Mouse (Mus musculus) CH12.LX (cell line): ENCODE measurements around the gene 4921517D22Rik. TPM values are rescaled to one million over a fixed set of nuclear protein-coding genes. Genes with fewer than 3 reads are reported as not detected.

Source experiments
- DNase-seq: peaks from one replicate; pipeline ENCODE4 v3.0.0-alpha.2; 2013; ENCODE audit errors: extremely low read depth
- H3K27ac ChIP-seq: 2 replicates; pipeline ENCODE4 v1.5.1; 2012; ENCODE audit warnings: low read depth, mild to moderate bottlenecking, control low read depth, moderate library complexity; ENCODE audit not compliant: insufficient read depth
- H3K27me3 ChIP-seq: replicated peaks from 2 replicates; pipeline ENCODE3; 2012; ENCODE audit warnings: inconsistent platforms
- H3K36me3 ChIP-seq, 2 experiments: replicated peaks in 1 of 2; 2 replicates each; pipeline versions ENCODE3 to v1.6.1; 2012; ENCODE audit warnings: inconsistent platforms in 1 of 2, low read length in 1 of 2, mild to moderate bottlenecking in 1 of 2, mixed read lengths in 1 of 2, moderate library complexity in 1 of 2; ENCODE audit not compliant: control insufficient read depth in 1 of 2, insufficient read depth in 1 of 2
- H3K4me1 ChIP-seq, 2 experiments: 2 replicates each; pipeline ENCODE4 v1.6.1; 2012; ENCODE audit warnings: inconsistent platforms in 1 of 2, moderate library complexity in 1 of 2; ENCODE audit not compliant: insufficient read depth in 2 of 2, control insufficient read depth in 1 of 2
- H3K4me2 ChIP-seq: 2 replicates; pipeline ENCODE4 v1.6.1; 2012; ENCODE audit warnings: low read depth, mild to moderate bottlenecking, control low read depth; ENCODE audit not compliant: poor library complexity, insufficient read depth, severe bottlenecking
- H3K4me3 ChIP-seq, 3 experiments: fragments of 150-350 bp in 1 of 3; sonication (generic) in 1 of 3; replicated peaks in 1 of 3; 2 replicates each; pipeline versions ENCODE3 to v1.5.1; 2011 to 2012; ENCODE audit warnings: low read depth in 2 of 3, low read length in 2 of 3, mild to moderate bottlenecking in 2 of 3, moderate library complexity in 2 of 3, control low read depth in 1 of 3, improper control_type of control experiment in 1 of 3, inconsistent platforms in 1 of 3, mixed read lengths in 1 of 3; ENCODE audit not compliant: poor library complexity in 1 of 3
- H3K79me2 ChIP-seq: replicated peaks from 2 replicates; pipeline ENCODE4 v1.6.1; 2012; ENCODE audit warnings: mild to moderate bottlenecking, moderate library complexity; ENCODE audit not compliant: control insufficient read depth, poor library complexity, insufficient read depth, severe bottlenecking; ENCODE audit errors: extremely low read depth
- H3K9ac ChIP-seq: 2 replicates; pipeline ENCODE4 v1.6.1; 2012; ENCODE audit warnings: low read depth, mild to moderate bottlenecking, control low read depth, moderate library complexity; ENCODE audit not compliant: insufficient read depth
- H3K9me3 ChIP-seq: replicated peaks from 2 replicates; pipeline ENCODE3; 2012; ENCODE audit warnings: low read length, inconsistent platforms, mixed read lengths
- BHLHE40 ChIP-seq: IDR thresholded peaks from 2 replicates; pipeline ENCODE4 v1.6.1; 2011; ENCODE audit warnings: mild to moderate bottlenecking, low read depth, low read length, improper control_type of control experiment
- CTCF ChIP-seq, 2 experiments: IDR thresholded peaks in 1 of 2; conservative IDR thresholded peaks in 1 of 2; 2 replicates each; pipeline ENCODE4 v1.5.1; 2011 to 2012; ENCODE audit warnings: low read depth in 2 of 2, low read length in 2 of 2, improper control_type of control experiment in 1 of 2, inconsistent platforms in 1 of 2, mild to moderate bottlenecking in 1 of 2, moderate library complexity in 1 of 2
- E2F4 ChIP-seq: IDR thresholded peaks from 2 replicates; pipeline ENCODE4 v1.6.1; 2011; ENCODE audit warnings: low read depth, low read length, improper control_type of control experiment; ENCODE audit not compliant: insufficient replicate concordance
- ELF1 ChIP-seq: IDR thresholded peaks from 2 replicates; pipeline ENCODE4 v1.6.1; 2014; ENCODE audit warnings: low read depth, mild to moderate bottlenecking, inconsistent platforms, low read length, improper control_type of control experiment
- ETS1 ChIP-seq: conservative IDR thresholded peaks from 2 replicates; pipeline ENCODE4 v1.6.1; 2012; ENCODE audit warnings: low read depth, mild to moderate bottlenecking, inconsistent platforms, low read length, improper control_type of control experiment, moderate library complexity
- GABPA ChIP-seq: IDR thresholded peaks from 2 replicates; pipeline ENCODE4 v1.6.1; 2012; ENCODE audit warnings: low read depth, low read length, improper control_type of control experiment, inconsistent platforms; ENCODE audit not compliant: insufficient replicate concordance
- HCFC1 ChIP-seq: IDR thresholded peaks from 2 replicates; pipeline ENCODE4 v1.6.1; 2012; ENCODE audit warnings: low read depth, mild to moderate bottlenecking, inconsistent platforms, low read length, improper control_type of control experiment
- IRF4 ChIP-seq: IDR thresholded peaks from 2 replicates; pipeline ENCODE4 v1.6.1; 2014; ENCODE audit warnings: low read depth, mild to moderate bottlenecking, inconsistent platforms, low read length, improper control_type of control experiment
- JUN ChIP-seq: IDR thresholded peaks from 2 replicates; pipeline ENCODE4 v1.6.1; 2011; ENCODE audit warnings: low read depth, mild to moderate bottlenecking, low read length, improper control_type of control experiment, moderate library complexity; ENCODE audit not compliant: insufficient read depth
- KAT2A ChIP-seq: IDR thresholded peaks from 2 replicates; pipeline ENCODE4 v1.6.1; 2012; ENCODE audit warnings: low read length, improper control_type of control experiment, inconsistent platforms; ENCODE audit not compliant: insufficient replicate concordance
- MAX ChIP-seq: IDR thresholded peaks from 2 replicates; pipeline ENCODE4 v1.6.1; 2011; ENCODE audit warnings: low read length, improper control_type of control experiment
- NELFE ChIP-seq: IDR thresholded peaks from 2 replicates; pipeline ENCODE4 v1.6.1; 2011; ENCODE audit warnings: low read depth, low read length, improper control_type of control experiment
- NRF1 ChIP-seq: IDR thresholded peaks from 2 replicates; pipeline ENCODE4 v1.6.1; 2014; ENCODE audit warnings: low read depth, mild to moderate bottlenecking, inconsistent platforms, low read length, improper control_type of control experiment, moderate library complexity
- PAX5 ChIP-seq: IDR thresholded peaks from 2 replicates; pipeline ENCODE4 v1.6.1; 2012; ENCODE audit warnings: low read length, inconsistent platforms, mixed read lengths
- POLR2AphosphoS2 ChIP-seq: IDR thresholded peaks from 2 replicates; pipeline ENCODE4 v1.6.1; 2011; ENCODE audit warnings: low read depth, low read length, improper control_type of control experiment
- RCOR1 ChIP-seq: conservative IDR thresholded peaks from 2 replicates; pipeline ENCODE4 v1.6.1; 2012; ENCODE audit warnings: low read depth, mild to moderate bottlenecking, inconsistent platforms, low read length, improper control_type of control experiment
- SIN3A ChIP-seq: IDR thresholded peaks from 2 replicates; pipeline ENCODE4 v1.6.1; 2012; ENCODE audit warnings: low read length, improper control_type of control experiment, inconsistent platforms
- TCF12 ChIP-seq: IDR thresholded peaks from 2 replicates; pipeline ENCODE4 v1.6.1; 2014; ENCODE audit warnings: low read depth, mild to moderate bottlenecking, inconsistent platforms, low read length, improper control_type of control experiment
- USF2 ChIP-seq: conservative IDR thresholded peaks from 2 replicates; pipeline ENCODE4 v1.6.1; 2011; ENCODE audit warnings: low read depth, low read length, improper control_type of control experiment
- ZKSCAN1 ChIP-seq: IDR thresholded peaks from 2 replicates; pipeline ENCODE4 v1.6.1; 2012; ENCODE audit warnings: low read depth, inconsistent platforms, low read length, improper control_type of control experiment, borderline replicate concordance
- ZNF384 ChIP-seq: IDR thresholded peaks from 2 replicates; pipeline ENCODE4 v1.6.1; 2012; ENCODE audit warnings: low read depth, low read length, improper control_type of control experiment, inconsistent platforms
- dilution Hi-C: fragments of 300-500 bp; cut with MboI; formaldehyde crosslinking; loops from 2 replicates; pipeline ENCODE4 v1.14.3; 2020; ENCODE audit warnings: low sequenced_read_pairs; ENCODE audit not compliant: extremely low pct_unique_long_range_greater_than_20kb, extremely low pct_ligation_motif_present
- in situ Hi-C: fragments of 300-500 bp; cut with MboI; formaldehyde crosslinking; loops from 3 replicates; pipeline ENCODE4 v1.14.3; 2019; ENCODE audit warnings: low sequenced_read_pairs, low pct_ligation_motif_present, low pct_unique_long_range_greater_than_20kb, mixed read lengths
- polyA plus RNA-seq: library from polyadenylated mRNA; unstranded; fragments of >175 nt; gene quantifications from 2 replicates; pipeline ENCODE4 v1.2.1, GENCODE M21; 2012; ENCODE audit warnings: low read depth; ENCODE audit not compliant: insufficient read length
- total RNA-seq, 2 experiments: library from RNA; depleted of rRNA; stranded (reverse); fragments of 300-350 nt in 1 of 2; fragments of >200 nt in 1 of 2; gene quantifications; 2 replicates each; pipeline ENCODE4 v1.2.3; 2012 to 2014

The 4921517D22Rik gene
- total and polyA plus RNA-seq, 3 experiments = not detected

DNA sequence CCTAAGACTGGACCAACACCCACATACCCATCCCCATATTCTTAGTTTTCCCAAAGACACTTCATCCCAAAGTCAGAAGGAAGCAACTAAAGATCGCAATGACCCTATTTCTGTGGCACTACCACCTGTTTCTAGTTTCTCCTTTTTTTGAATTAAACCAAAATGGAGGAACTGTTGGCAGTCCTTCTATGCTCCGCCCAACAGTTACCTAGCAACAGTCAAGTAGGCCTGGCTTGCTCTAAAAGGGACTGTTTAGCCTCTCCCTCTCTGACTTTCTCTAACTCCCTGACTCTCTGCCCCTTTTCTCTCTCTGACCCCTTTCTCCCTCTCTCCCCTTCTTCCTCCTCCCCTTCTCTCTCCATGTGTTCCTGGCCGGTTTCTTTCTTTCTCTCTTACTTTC lies 8.7 kb downstream of the 4921517D22Rik start:
- no peak overlapping the region for H3K9ac ChIP-seq
- H3K36me3 ChIP-seq = no peaks in the 10 kb centered on the region
- dilution Hi-C loops (no loop called here), in situ Hi-C loops (no loop called here)
- peaks cover 5% of the 10 kb centered on the region for H3K27me3 ChIP-seq
- H3K4me1 ChIP-seq = peaks cover 2 to 4% of the 10 kb centered on the region in 2 experiments; a peak in 3 of 4 replicates
- DNase-seq = peak; percentile 35
- no peak for TF ChIP-seq NELFE
- TF ChIP-seq RCOR1 = no peak
- TF ChIP-seq ELF1 = no peak
- TF ChIP-seq CTCF (conservative IDR thresholded peaks at IDR 0.05 in 1 of 2, IDR thresholded peaks at IDR 0.05 in 1 of 2; ENCODE audit: low read depth in 2 of 2, low read length in 2 of 2) = no peak
- no peak for TF ChIP-seq USF2
- no peak for TF ChIP-seq TCF12
- no peaks in the 10 kb centered on the region for H3K79me2 ChIP-seq
- no peak overlapping the region for H3K4me3 ChIP-seq
- no peak overlapping the region for H3K27ac ChIP-seq
- H3K4me2 ChIP-seq = no peak overlapping the region
- no peaks in the 10 kb centered on the region for H3K9me3 ChIP-seq

DNA sequence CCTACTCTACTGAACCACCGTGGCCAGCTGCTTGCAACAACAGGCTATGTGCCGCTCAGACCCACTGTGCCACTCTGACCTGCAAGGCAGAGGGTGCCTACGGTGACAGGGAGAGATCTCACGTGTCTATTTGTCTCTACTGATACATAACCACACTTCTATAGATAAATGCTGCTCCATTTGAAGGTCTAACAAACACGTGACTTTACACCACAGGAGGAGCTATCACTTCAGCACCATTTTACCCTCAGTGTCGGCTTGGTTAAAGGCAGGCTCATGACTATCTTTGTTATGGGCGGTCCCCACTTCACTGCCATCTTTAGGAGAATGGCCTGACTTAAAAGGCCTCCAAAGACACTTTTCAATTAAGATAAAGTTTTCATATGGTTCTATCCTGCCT lies 11.3 kb downstream of the 4921517D22Rik start:
- in situ Hi-C loops (no loop called here), dilution Hi-C loops (no loop called here)
- H3K27me3 ChIP-seq = no peaks in the 10 kb centered on the region
- no peak for DNase-seq
- H3K4me1 ChIP-seq = peaks cover 2 to 4% of the 10 kb centered on the region in 2 experiments; a peak in 3 of 4 replicates
- H3K9me3 ChIP-seq = no peaks in the 10 kb centered on the region
- H3K9ac ChIP-seq = no peak overlapping the region
- H3K4me3 ChIP-seq = no peak overlapping the region
- TF ChIP-seq MAX (no peak), BHLHE40 (peak; percentile 46)
- H3K79me2 ChIP-seq = no peaks in the 10 kb centered on the region
- no peak overlapping the region for H3K4me2 ChIP-seq
- H3K36me3 ChIP-seq = no peaks in the 10 kb centered on the region
- no peak overlapping the region for H3K27ac ChIP-seq

DNA sequence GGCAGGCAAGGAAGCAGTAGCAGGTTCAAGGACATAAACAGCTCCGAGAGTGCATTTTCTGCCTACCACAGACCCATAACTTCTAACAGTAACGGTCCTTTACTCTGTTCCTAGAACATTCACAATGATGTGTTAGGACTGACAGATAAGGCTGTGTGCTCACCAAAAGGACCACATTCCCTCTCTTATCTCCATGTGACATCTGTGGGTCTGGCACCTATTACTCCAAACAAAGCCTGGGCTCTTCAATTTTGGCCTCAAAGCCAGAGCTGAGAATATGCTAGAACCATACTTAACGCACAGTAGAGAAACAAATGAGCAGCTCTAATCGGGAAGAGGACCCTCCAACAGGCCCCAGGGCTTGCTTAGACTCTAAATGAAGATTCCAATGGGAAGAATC lies 14.0 kb downstream of the 4921517D22Rik start:
- no peaks in the 10 kb centered on the region for H3K36me3 ChIP-seq
- H3K9me3 ChIP-seq = no peaks in the 10 kb centered on the region
- dilution Hi-C loops = no loop called here
- H3K27ac ChIP-seq = no peak overlapping the region
- H3K79me2 ChIP-seq = no peaks in the 10 kb centered on the region
- H3K9ac ChIP-seq = no peak overlapping the region
- no peak overlapping the region for H3K4me3 ChIP-seq
- TF ChIP-seq ZKSCAN1 (no peak), ETS1 (no peak), GABPA (no peak), NELFE (no peak), IRF4 (no peak), PAX5 (no peak), ELF1 (no peak), TCF12 (no peak), NRF1 (no peak), USF2 (no peak), KAT2A (no peak), HCFC1 (no peak), E2F4 (no peak), ZNF384 (no peak), SIN3A (no peak), JUN (no peak), CTCF (conservative IDR thresholded peaks at IDR 0.05 in 1 of 2, IDR thresholded peaks at IDR 0.05 in 1 of 2; ENCODE audit: low read depth in 2 of 2, low read length in 2 of 2) (no peak), POLR2AphosphoS2 (no peak)
- no peak overlapping the region for H3K4me2 ChIP-seq
- no peaks in the 10 kb centered on the region for H3K27me3 ChIP-seq
- H3K4me1 ChIP-seq = peaks cover 2 to 5% of the 10 kb centered on the region in 2 experiments; a peak in 3 of 4 replicates
- no peak for DNase-seq
- in situ Hi-C loops = no loop called here
